Mouse (Mus musculus) heart, postnatal 0 days (tissue): ENCODE results near the gene Arhgap42. TPM values are rescaled to one million over a fixed set of nuclear protein-coding genes. Genes with fewer than 3 reads are reported as not detected.

Experiments
- ATAC-seq: fragments of 200-750 bp; cut with Nextera tagmentation; 2 replicates; pipeline ENCODE4 v1.8.0; 2017; ENCODE audit warnings: low read depth, moderate number of reproducible peaks, moderate library complexity; ENCODE audit not compliant: insufficient read depth
- DNase-seq: peaks from one replicate; pipeline ENCODE4 v3.0.0-alpha.2; 2016; ENCODE audit warnings: low spot score
- H3K27ac ChIP-seq: fragments of 300-500 bp; sonication (generic); 2 replicates; pipeline ENCODE4 v1.5.1; 2014; ENCODE audit warnings: low read depth, mild to moderate bottlenecking
- H3K27me3 ChIP-seq: fragments of 300-500 bp; sonication (generic); 2 replicates; pipeline ENCODE4 v1.6.1; 2014; ENCODE audit warnings: low read length, mixed read lengths; ENCODE audit not compliant: control insufficient read depth, insufficient read depth
- H3K36me3 ChIP-seq: fragments of 300-500 bp; sonication (generic); replicated peaks from 2 replicates; pipeline ENCODE4 v1.6.1; 2014; ENCODE audit warnings: low read length, mixed read lengths; ENCODE audit not compliant: control insufficient read depth, insufficient read depth
- H3K4me1 ChIP-seq: fragments of 300-500 bp; sonication (generic); 2 replicates; pipeline ENCODE4 v1.6.1; 2014; ENCODE audit warnings: antibody characterized with exemption; ENCODE audit not compliant: control insufficient read depth, insufficient read depth
- H3K4me2 ChIP-seq: fragments of 300-500 bp; sonication (generic); 2 replicates; pipeline ENCODE4 v1.6.1; 2014; ENCODE audit warnings: low read depth, mild to moderate bottlenecking, low read length, moderate library complexity
- H3K4me3 ChIP-seq: fragments of 300-500 bp; sonication (generic); 2 replicates; pipeline ENCODE4 v1.5.1; 2014; ENCODE audit warnings: low read depth, low read length
- H3K9ac ChIP-seq: fragments of 300-500 bp; sonication (generic); replicated peaks from 2 replicates; pipeline ENCODE4 v1.6.1; 2014; ENCODE audit warnings: low read depth, low read length, mixed read lengths
- H3K9me3 ChIP-seq: fragments of 300-500 bp; sonication (generic); replicated peaks from 2 replicates; pipeline ENCODE4 v1.6.1; 2016; ENCODE audit warnings: low read length; ENCODE audit not compliant: control insufficient read depth
- CTCF ChIP-seq: IDR thresholded peaks from 2 replicates; pipeline ENCODE4 v1.5.1; 2016; ENCODE audit warnings: antibody characterized with exemption, control low read depth, low read depth
- EP300 ChIP-seq: IDR thresholded peaks from 2 replicates; pipeline ENCODE4 v1.6.1; 2016; ENCODE audit warnings: antibody characterized with exemption, low read depth
- WGBS: fragments of 180-500 bp; shearing (Covaris S2); extraction: QIAGEN DNeasy Blood & Tissue Kit; methylation state at CpG from one replicate; pipeline ENCODE4 v1.1.7; 2014; 5-methylcytosine and 5-hydroxymethylcytosine counted together
- polyA plus RNA-seq: library from polyadenylated mRNA; unstranded; fragments of >200 nt; fragmentation: Nextera tagmentation; extraction: Ambion mirVana; gene quantifications from 2 replicates; pipeline ENCODE4 v1.2.1, GENCODE M21; 2015
- total RNA-seq: library from RNA; depleted of rRNA; stranded (reverse); fragments of >200 nt; gene quantifications from 2 replicates; pipeline ENCODE4 v1.2.3, GENCODE M21; 2014; ENCODE audit warnings: low replicate concordance

Gene Arhgap42
- total and polyA plus RNA-seq, 2 experiments from 2014 or later = 4.6 to 8.1 TPM

DNA sequence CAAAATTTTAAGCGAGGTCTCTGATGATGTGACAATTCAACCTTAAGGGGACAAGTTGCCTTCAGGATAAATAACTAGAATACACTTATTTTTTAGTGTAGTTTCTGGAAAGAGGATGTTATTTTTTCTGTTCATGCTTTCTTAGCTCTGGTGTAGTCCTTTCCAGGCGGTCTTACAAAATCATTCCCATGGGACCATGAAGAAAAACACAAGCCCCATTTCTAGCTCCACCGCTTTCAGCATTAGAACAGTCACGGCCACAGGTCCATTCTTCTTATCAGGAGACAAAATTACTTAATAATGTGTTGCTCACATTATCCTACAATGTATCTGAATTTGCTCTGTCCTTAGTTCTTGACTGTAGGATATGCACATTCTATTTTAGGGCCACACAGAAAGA lies 46.2 kb downstream of the Arhgap42 start:
- H3K4me3 ChIP-seq = no peak overlapping the region
- H3K4me2 ChIP-seq = no peak overlapping the region
- TF ChIP-seq CTCF = no peak
- no peak for TF ChIP-seq EP300
- ATAC-seq = no peak
- H3K27ac ChIP-seq = no peak overlapping the region
- no peaks in the 10 kb centered on the region for H3K4me1 ChIP-seq
- WGBS = 67% methylated on average over 4 of the region's 4 CpGs
- no peaks in the 10 kb centered on the region for H3K36me3 ChIP-seq
- no peak for DNase-seq
- no peak overlapping the region for H3K9ac ChIP-seq
- H3K27me3 ChIP-seq = no peaks in the 10 kb centered on the region
- H3K9me3 ChIP-seq = no peaks in the 10 kb centered on the region

DNA sequence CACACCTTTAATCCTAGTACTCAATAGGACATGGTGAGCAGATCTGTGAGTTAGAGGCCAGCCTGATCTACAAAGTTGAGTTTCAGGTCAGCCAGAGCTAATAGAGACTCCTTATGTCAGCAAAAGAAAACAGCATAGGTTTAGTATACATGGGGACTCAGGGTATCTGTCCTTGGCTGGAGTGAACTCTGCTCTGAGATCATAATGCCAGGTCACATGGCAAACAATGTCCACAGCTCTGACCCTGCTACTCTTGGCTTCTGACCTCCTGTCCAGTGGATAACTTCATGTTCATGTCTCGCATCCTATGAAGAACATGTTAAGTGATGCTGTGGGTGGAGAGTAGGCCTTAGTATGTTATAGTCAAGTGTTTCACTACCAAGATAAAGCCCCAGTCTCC lies 48.1 kb downstream of the Arhgap42 start:
- ATAC-seq (no peak), DNase-seq (no peak)
- Histone ChIP-seq H3K4me2 (no peak overlapping the region), H3K4me3 (no peak overlapping the region), H3K4me1 (no peaks in the 10 kb centered on the region), H3K9me3 (no peaks in the 10 kb centered on the region), H3K27me3 (no peaks in the 10 kb centered on the region), H3K27ac (no peak overlapping the region), H3K9ac (no peak overlapping the region), H3K36me3 (no peaks in the 10 kb centered on the region)
- 88% methylated on average over 1 of the region's 1 CpGs for WGBS
- no peak for TF ChIP-seq EP300
- no peak for TF ChIP-seq CTCF

DNA sequence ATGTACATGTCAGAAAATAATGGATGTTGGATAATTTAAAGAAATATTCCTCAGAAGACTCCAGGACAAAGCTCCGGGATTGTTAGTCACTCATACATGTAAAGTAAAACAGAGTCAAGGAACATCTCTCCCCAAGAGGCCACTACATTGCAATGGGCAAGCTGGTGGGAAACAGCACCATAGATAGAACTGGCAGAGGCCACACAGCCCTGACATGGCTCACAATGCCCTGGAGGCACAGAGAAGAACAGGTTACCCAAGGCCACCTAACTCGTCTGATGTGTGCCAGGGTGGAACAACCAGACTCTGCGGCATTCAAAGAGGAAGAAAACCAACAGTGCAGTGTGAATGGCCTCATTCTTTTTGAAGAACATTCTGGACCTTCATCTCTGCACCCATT lies 50.7 kb downstream of the Arhgap42 start:
- Histone ChIP-seq H3K27me3 (no peaks in the 10 kb centered on the region), H3K27ac (no peak overlapping the region), H3K9me3 (no peaks in the 10 kb centered on the region), H3K36me3 (no peaks in the 10 kb centered on the region), H3K9ac (no peak overlapping the region), H3K4me2 (no peak overlapping the region), H3K4me1 (0 out of 2 replicates have a peak, but pooled peaks cover 5% of the 10 kb centered on the region), H3K4me3 (no peak overlapping the region)
- WGBS = 85% methylated on average over 3 of the region's 3 CpGs
- TF ChIP-seq CTCF (no peak), EP300 (no peak)
- DNase-seq (no peak), ATAC-seq (no peak)

DNA sequence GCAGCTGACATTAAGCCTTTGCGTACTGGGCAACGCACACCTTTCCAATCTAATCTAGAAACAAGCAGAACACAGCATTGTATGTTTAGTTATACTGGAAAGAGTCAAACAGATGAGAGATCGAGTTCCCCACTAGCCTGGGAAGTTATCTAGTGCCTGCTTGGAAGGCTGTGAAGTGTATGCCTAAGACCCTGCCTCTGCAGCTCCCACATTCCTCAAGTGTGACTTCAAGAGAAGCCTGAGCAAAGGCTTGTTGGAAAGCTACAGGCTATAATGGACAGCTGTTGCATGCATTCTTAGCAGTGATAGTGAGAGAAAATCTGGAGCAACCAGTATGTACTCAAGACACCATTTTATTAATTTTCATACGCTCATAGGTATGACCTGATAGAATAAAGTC lies 61.2 kb downstream of the Arhgap42 start:
- H3K27me3 ChIP-seq = no peaks in the 10 kb centered on the region
- no peak for ATAC-seq
- H3K36me3 ChIP-seq = no peaks in the 10 kb centered on the region
- TF ChIP-seq CTCF = no peak
- TF ChIP-seq EP300 = no peak
- no peak overlapping the region for H3K27ac ChIP-seq
- no peaks in the 10 kb centered on the region for H3K9me3 ChIP-seq
- H3K4me3 ChIP-seq = no peak overlapping the region
- 61% methylated on average over 4 of the region's 4 CpGs for WGBS
- no peak for DNase-seq
- H3K9ac ChIP-seq = no peak overlapping the region
- no peaks in the 10 kb centered on the region for H3K4me1 ChIP-seq
- H3K4me2 ChIP-seq = no peak overlapping the region

DNA sequence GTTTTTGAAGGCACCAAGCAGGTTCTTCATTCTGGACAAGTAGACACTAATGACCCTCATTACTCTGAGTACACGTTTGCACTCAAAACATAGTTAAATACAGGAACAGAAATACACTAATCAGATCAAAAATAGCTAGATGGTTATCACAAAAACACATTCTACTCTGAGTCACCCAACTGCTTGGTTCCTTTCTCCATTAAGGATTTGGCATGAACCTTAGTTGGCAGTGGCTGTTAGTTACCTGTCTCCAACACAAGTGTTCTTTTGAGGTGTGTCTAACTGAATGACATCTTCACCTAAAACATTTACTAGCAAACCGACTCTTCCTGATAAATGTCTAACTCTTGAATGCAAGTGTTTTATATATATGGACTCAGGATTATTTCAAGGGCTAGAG lies 64.0 kb downstream of the Arhgap42 start:
- no peaks in the 10 kb centered on the region for H3K27me3 ChIP-seq
- no peak overlapping the region for H3K27ac ChIP-seq
- H3K9me3 ChIP-seq = no peaks in the 10 kb centered on the region
- DNase-seq = no peak
- H3K36me3 ChIP-seq = no peaks in the 10 kb centered on the region
- no peaks in the 10 kb centered on the region for H3K4me1 ChIP-seq
- no peak overlapping the region for H3K4me2 ChIP-seq
- no peak overlapping the region for H3K4me3 ChIP-seq
- 60% methylated on average over 2 of the region's 2 CpGs for WGBS
- TF ChIP-seq CTCF (no peak), EP300 (no peak)
- no peak overlapping the region for H3K9ac ChIP-seq
- ATAC-seq = no peak

DNA sequence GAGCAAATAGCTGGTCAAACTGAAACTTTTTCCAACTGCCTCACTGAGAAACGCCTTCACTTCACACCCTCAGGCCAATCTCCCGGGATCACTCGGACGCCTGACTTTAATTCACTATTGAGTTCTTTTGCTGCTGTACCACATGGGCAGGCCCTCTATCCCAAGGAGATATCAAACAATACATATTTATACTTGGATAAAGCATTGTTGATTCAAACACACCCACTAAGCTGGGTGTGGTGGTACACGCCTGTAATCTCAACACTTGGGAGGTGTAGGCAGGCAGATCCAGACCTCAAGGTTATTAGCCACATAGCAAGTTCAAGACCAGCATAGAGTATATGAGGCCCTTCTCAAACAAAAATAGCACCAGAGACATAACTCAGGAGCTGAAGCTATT lies 64.7 kb downstream of the Arhgap42 start:
- H3K9me3 ChIP-seq = no peaks in the 10 kb centered on the region
- ATAC-seq (no peak), DNase-seq (no peak)
- H3K9ac ChIP-seq = no peak overlapping the region
- no peak overlapping the region for H3K4me2 ChIP-seq
- no peak overlapping the region for H3K4me3 ChIP-seq
- no peaks in the 10 kb centered on the region for H3K27me3 ChIP-seq
- H3K4me1 ChIP-seq = no peaks in the 10 kb centered on the region
- no peak overlapping the region for H3K27ac ChIP-seq
- no peaks in the 10 kb centered on the region for H3K36me3 ChIP-seq
- WGBS = 78% methylated on average over 5 of the region's 5 CpGs
- TF ChIP-seq CTCF (no peak), EP300 (no peak)
